Mouse (Mus musculus) C2C12 (cell line): ENCODE data around the gene Gad1.

Source experiments
- CEBPB ChIP-seq: IDR thresholded peaks from one replicate; pipeline ENCODE4 v1.6.1; 2011; ENCODE audit warnings: low read depth, mild to moderate bottlenecking, control low read depth, moderate library complexity
- CTCF ChIP-seq: IDR thresholded peaks from one replicate; pipeline ENCODE4 v1.5.1; 2011; ENCODE audit not compliant: control insufficient read depth, insufficient read depth, insufficient read length
- FOSL1 ChIP-seq: IDR thresholded peaks from one replicate; pipeline ENCODE4 v1.8.0; 2011; ENCODE audit warnings: mild to moderate bottlenecking, low read length; ENCODE audit not compliant: poor library complexity, insufficient read depth, severe bottlenecking
- MAX ChIP-seq: IDR thresholded peaks from one replicate; pipeline ENCODE4 v1.6.1; 2011; ENCODE audit warnings: mild to moderate bottlenecking, control low read depth
- MYOD1 ChIP-seq: IDR thresholded peaks from one replicate; pipeline ENCODE4 v1.6.1; 2011; ENCODE audit warnings: low read depth; ENCODE audit not compliant: control insufficient read depth, insufficient read length
- MYOG ChIP-seq: IDR thresholded peaks from one replicate; pipeline ENCODE4 v1.6.1; 2011; ENCODE audit not compliant: control insufficient read depth, insufficient read length; ENCODE audit errors: extremely low read depth
- USF1 ChIP-seq: IDR thresholded peaks from one replicate; pipeline ENCODE4 v1.6.1; 2011; ENCODE audit warnings: low read depth, mild to moderate bottlenecking, control low read depth, moderate library complexity

- TF ChIP-seq CTCF (no peak), USF1 (no peak), MYOD1 (no peak), MYOG (no peak), CEBPB (no peak), MAX (no peak), FOSL1 (no peak)
These were observed 39.6 kb downstream of the Gad1 start for GRCm38 (mm10) chr2:70592432-70592831.
